Mouse (Mus musculus) hindbrain, embryonic 11.5 days (tissue): ENCODE data around the gene Chst8. TPM values are rescaled to one million over a fixed set of nuclear protein-coding genes. Genes with fewer than 3 reads are reported as not detected.

Source experiments
- ATAC-seq: fragments of 200-750 bp; cut with Nextera tagmentation; 2 replicates; pipeline ENCODE4 v1.8.0; 2017; ENCODE audit warnings: mild to moderate bottlenecking, moderate TSS enrichment, moderate library complexity; ENCODE audit not compliant: low FRiP score
- DNase-seq: peaks from one replicate; pipeline ENCODE4 v3.0.0-alpha.2; 2015; ENCODE audit warnings: low spot score
- H3K27ac ChIP-seq: fragments of 300-500 bp; sonication (generic); 2 replicates; pipeline ENCODE4 v1.5.1; 2014; ENCODE audit warnings: mild to moderate bottlenecking, low read depth, low read length
- H3K27me3 ChIP-seq: fragments of 300-500 bp; sonication (generic); 2 replicates; pipeline ENCODE4 v1.6.1; 2014; ENCODE audit warnings: mild to moderate bottlenecking, low read length, moderate library complexity, mixed read lengths; ENCODE audit not compliant: control insufficient read depth, insufficient read depth
- H3K36me3 ChIP-seq: fragments of 300-500 bp; sonication (generic); 2 replicates; pipeline ENCODE4 v1.6.1; 2014; ENCODE audit warnings: mild to moderate bottlenecking, low read length, moderate library complexity, mixed read lengths; ENCODE audit not compliant: control insufficient read depth, insufficient read depth
- H3K4me1 ChIP-seq: fragments of 300-500 bp; sonication (generic); replicated peaks from 2 replicates; pipeline ENCODE4 v1.6.1; 2014; ENCODE audit warnings: low read length, mixed read lengths; ENCODE audit not compliant: control insufficient read depth, insufficient read depth
- H3K4me2 ChIP-seq: fragments of 300-500 bp; sonication (generic); replicated peaks from 2 replicates; pipeline ENCODE4 v1.6.1; 2014; ENCODE audit warnings: mild to moderate bottlenecking, low read depth, low read length
- H3K4me3 ChIP-seq: fragments of 300-500 bp; sonication (generic); 2 replicates; pipeline ENCODE4 v1.5.1; 2014; ENCODE audit warnings: low read depth, low read length
- H3K9ac ChIP-seq: fragments of 300-500 bp; sonication (generic); 2 replicates; pipeline ENCODE4 v1.6.1; 2014; ENCODE audit warnings: low read depth, low read length
- H3K9me3 ChIP-seq: fragments of 300-500 bp; sonication (generic); 2 replicates; pipeline ENCODE4 v1.6.1; 2016; ENCODE audit warnings: low read length; ENCODE audit not compliant: control insufficient read depth
- WGBS: fragments of 180-500 bp; shearing (Covaris S2); extraction: QIAGEN DNeasy Blood & Tissue Kit; methylation state at CpG from one replicate; pipeline ENCODE4 v1.1.7; 2014; 5-methylcytosine and 5-hydroxymethylcytosine counted together
- polyA plus RNA-seq: library from polyadenylated mRNA; unstranded; fragments of >200 nt; fragmentation: Nextera tagmentation; extraction: Ambion mirVana; gene quantifications from 2 replicates; pipeline ENCODE4 v1.2.1, GENCODE M21; 2014

Gene Chst8
- 13.5 and 16.8 TPM in 2 replicates for polyA plus RNA-seq

GRCm38 (mm10) chr7:34812531-34813111 is at the start of gene Chst8:
Gene Chst8, minus strand, starts transcription at chr7:34812711.
- Histone ChIP-seq H3K9me3 (no peaks in the 10 kb centered on the region), H3K9ac (peak within 1 kb of the TSS; percentile 60), H3K4me2 (peak within 1 kb of the TSS; percentile 86), H3K4me3 (peak within 1 kb of the TSS; percentile 57), H3K36me3 (no peaks in the 10 kb centered on the region), H3K27me3 (peaks cover 27% of the 10 kb centered on the region), H3K27ac (peak within 1 kb of the TSS; percentile 13; the same call in 1 of the 2 replicates), H3K4me1 (no peaks in the 10 kb centered on the region; the same call in 1 of the 2 replicates)
- DNase-seq (peak; percentile 86), ATAC-seq (peak; percentile 83)
- WGBS, result under 1% methylated on average over 64 of the region's 65 CpGs

GRCm38 (mm10) chr7:34858291-34858690 is 45.8 kb upstream of the Chst8 start:
- H3K9me3 ChIP-seq, result no peaks in the 10 kb centered on the region
- no peak overlapping the region for H3K9ac ChIP-seq
- 84% methylated on average over 2 of the region's 2 CpGs for WGBS
- H3K27me3 ChIP-seq, result no peaks in the 10 kb centered on the region
- H3K36me3 ChIP-seq, result no peaks in the 10 kb centered on the region
- ATAC-seq (no peak), DNase-seq (no peak)
- H3K4me3 ChIP-seq, result no peak overlapping the region
- no peaks in the 10 kb centered on the region for H3K4me1 ChIP-seq
- H3K4me2 ChIP-seq, result no peak overlapping the region
- no peak overlapping the region for H3K27ac ChIP-seq

GRCm38 (mm10) chr7:34854781-34855352 is 42.4 kb upstream of the Chst8 start:
- no peaks in the 10 kb centered on the region for H3K27me3 ChIP-seq
- no peak overlapping the region for H3K27ac ChIP-seq
- 87% methylated on average over 6 of the region's 6 CpGs for WGBS
- H3K9me3 ChIP-seq, result no peaks in the 10 kb centered on the region
- H3K9ac ChIP-seq, result no peak overlapping the region
- no peak overlapping the region for H3K4me3 ChIP-seq
- ATAC-seq, result no peak
- no peaks in the 10 kb centered on the region for H3K4me1 ChIP-seq
- H3K36me3 ChIP-seq, result no peaks in the 10 kb centered on the region
- no peak for DNase-seq
- no peak overlapping the region for H3K4me2 ChIP-seq

GRCm38 (mm10) chr7:34853393-34853792 is 40.9 kb upstream of the Chst8 start:
- peaks cover 4% of the 10 kb centered on the region for H3K9me3 ChIP-seq
- no peaks in the 10 kb centered on the region for H3K27me3 ChIP-seq
- no peaks in the 10 kb centered on the region for H3K36me3 ChIP-seq
- ATAC-seq, result no peak
- no peak overlapping the region for H3K4me2 ChIP-seq
- H3K4me3 ChIP-seq, result no peak overlapping the region
- H3K4me1 ChIP-seq, result no peaks in the 10 kb centered on the region
- WGBS, result 88% methylated on average over 3 of the region's 3 CpGs
- DNase-seq, result no peak
- no peak overlapping the region for H3K27ac ChIP-seq
- no peak overlapping the region for H3K9ac ChIP-seq

- ATAC-seq, result no peak
- 34% methylated on average over 10 of the region's 10 CpGs for WGBS
These were observed 37.1 kb upstream of the Chst8 start for GRCm38 (mm10) chr7:34849660-34850059.

GRCm38 (mm10) chr7:34848811-34849210 is 36.3 kb upstream of the Chst8 start:
- ATAC-seq, result no peak
- H3K27ac ChIP-seq, result no peak overlapping the region
- WGBS, result 93% methylated on average over 4 of the region's 4 CpGs

More at GRCm38 (mm10) chr7:34849660-34850059, 37.1 kb upstream of the Chst8 start:
- Histone ChIP-seq H3K4me1 (no peaks in the 10 kb centered on the region), H3K9me3 (peaks cover 4% of the 10 kb centered on the region), H3K9ac (no peak overlapping the region), H3K27ac (no peak overlapping the region), H3K36me3 (no peaks in the 10 kb centered on the region), H3K27me3 (no peaks in the 10 kb centered on the region), H3K4me2 (no peak overlapping the region), H3K4me3 (no peak overlapping the region)
- DNase-seq, result peak; percentile 34

GRCm38 (mm10) chr7:34847900-34848299 is 35.4 kb upstream of the Chst8 start:
- no peak overlapping the region for H3K27ac ChIP-seq
- DNase-seq (no peak), ATAC-seq (no peak)
- no peaks in the 10 kb centered on the region for H3K36me3 ChIP-seq
- H3K4me2 ChIP-seq, result no peak overlapping the region
- H3K4me1 ChIP-seq, result no peaks in the 10 kb centered on the region
- no peak overlapping the region for H3K9ac ChIP-seq
- H3K9me3 ChIP-seq, result peaks cover 4% of the 10 kb centered on the region
- 81% methylated on average over 6 of the region's 6 CpGs for WGBS
- H3K4me3 ChIP-seq, result no peak overlapping the region
- H3K27me3 ChIP-seq, result no peaks in the 10 kb centered on the region

More at GRCm38 (mm10) chr7:34848811-34849210, 36.3 kb upstream of the Chst8 start:
- Histone ChIP-seq H3K36me3 (no peaks in the 10 kb centered on the region), H3K4me2 (no peak overlapping the region), H3K9me3 (peaks cover 4% of the 10 kb centered on the region), H3K4me1 (no peaks in the 10 kb centered on the region), H3K4me3 (no peak overlapping the region), H3K27me3 (no peaks in the 10 kb centered on the region), H3K9ac (no peak overlapping the region)
- no peak for DNase-seq

- Histone ChIP-seq H3K9me3 (peaks cover 4% of the 10 kb centered on the region), H3K27me3 (no peaks in the 10 kb centered on the region), H3K4me2 (no peak overlapping the region), H3K4me1 (no peaks in the 10 kb centered on the region), H3K27ac (no peak overlapping the region), H3K4me3 (no peak overlapping the region), H3K9ac (no peak overlapping the region), H3K36me3 (no peaks in the 10 kb centered on the region)
- WGBS, result 39% methylated on average over 5 of the region's 5 CpGs
- DNase-seq (peak; percentile 43), ATAC-seq (peak; percentile 74)
These were observed 34.9 kb upstream of the Chst8 start for GRCm38 (mm10) chr7:34847410-34847809.

- Histone ChIP-seq H3K4me3 (no peak overlapping the region), H3K9me3 (no peaks in the 10 kb centered on the region), H3K4me1 (no peaks in the 10 kb centered on the region), H3K27me3 (no peaks in the 10 kb centered on the region), H3K4me2 (no peak overlapping the region), H3K27ac (no peak overlapping the region), H3K9ac (no peak overlapping the region), H3K36me3 (no peaks in the 10 kb centered on the region)
- 90% methylated on average over 4 of the region's 4 CpGs for WGBS
- ATAC-seq (no peak), DNase-seq (no peak)
These were observed 26.2 kb upstream of the Chst8 start for GRCm38 (mm10) chr7:34838749-34839148.
